Comparison of ENCODE assay signal across 27 mouse cellular contexts in genomic region chr8:79015061-79015460, GRCm38 (mm10).
"Had no signal": no experiment of that assay in that cellular context is flagged by ENCODE, and none has a peak within 500 bp of the region (broad histone marks: within the 10 kb centered on the region; RNA-seq: fewer than 3 reads in every experiment).

No protein-coding gene starts in this region.

- H3K36me3 ChIP-seq: heart, embryonic 10.5 days; heart, embryonic 12.5 days; hindbrain, embryonic 10.5 days; hindbrain, embryonic 12.5 days; intestine, embryonic 15.5 days; limb, embryonic 10.5 days; limb, embryonic 12.5 days; liver, embryonic 13.5 days; liver, embryonic 15.5 days had no signal

- H3K4me3 ChIP-seq: gastrocnemius, adult 2 months; heart, embryonic 10.5 days; heart, embryonic 12.5 days; hindbrain, embryonic 10.5 days; hindbrain, embryonic 12.5 days; intestine, embryonic 15.5 days; layer of hippocampus, adult 2 months; left cerebral cortex, adult 2 months; limb, embryonic 10.5 days; limb, embryonic 12.5 days; liver, embryonic 13.5 days; liver, embryonic 15.5 days had no signal

- H3K4me1 ChIP-seq: heart, embryonic 10.5 days; heart, embryonic 12.5 days; hindbrain, embryonic 10.5 days; hindbrain, embryonic 12.5 days; intestine, embryonic 15.5 days; limb, embryonic 12.5 days; liver, embryonic 13.5 days; liver, embryonic 15.5 days had no signal

- H3K9ac ChIP-seq: heart, embryonic 12.5 days; hindbrain, embryonic 12.5 days; hindbrain, embryonic 14.5 days; intestine, embryonic 15.5 days; limb, embryonic 12.5 days; liver, embryonic 13.5 days; liver, embryonic 15.5 days had no signal

- H3K27ac ChIP-seq: gastrocnemius, adult 2 months; heart, embryonic 10.5 days; hindbrain, embryonic 10.5 days; hindbrain, embryonic 12.5 days; hindbrain, embryonic 14.5 days; intestine, embryonic 15.5 days; layer of hippocampus, adult 2 months; left cerebral cortex, adult 2 months; limb, embryonic 10.5 days; limb, embryonic 12.5 days; liver, embryonic 13.5 days; liver, embryonic 15.5 days had no signal

- H3K27me3 ChIP-seq: heart, embryonic 12.5 days; hindbrain, embryonic 12.5 days; intestine, embryonic 15.5 days; limb, embryonic 12.5 days; liver, embryonic 13.5 days; liver, embryonic 15.5 days had no signal

- H3K9me3 ChIP-seq: heart, embryonic 10.5 days; heart, embryonic 12.5 days; hindbrain, embryonic 10.5 days; hindbrain, embryonic 12.5 days; intestine, embryonic 15.5 days; limb, embryonic 10.5 days; limb, embryonic 12.5 days; liver, embryonic 13.5 days; liver, embryonic 15.5 days had no signal

- ATAC-seq: hindbrain, embryonic 16.5 days; inflammation-experienced regulatory T-cells, adult 6 months; intestine, embryonic 15.5 days; intestine, postnatal 0 days had no signal

- H3K4me2 ChIP-seq: heart, embryonic 12.5 days; hindbrain, embryonic 12.5 days; hindbrain, embryonic 14.5 days; intestine, embryonic 15.5 days; limb, embryonic 12.5 days; liver, embryonic 11.5 days; liver, embryonic 13.5 days; liver, embryonic 15.5 days had no signal

- DNase-seq: gastrocnemius, adult 2 months; gastrocnemius, postnatal 10 days; gastrocnemius, postnatal 25 days; heart, adult 18-20 months; heart, postnatal 10 days; heart, postnatal 4 days; kidney, adult 18-20 months; kidney, adult 8-10 months; kidney, postnatal 14 days; kidney, postnatal 4 days; liver; liver, embryonic 13.5 days had no signal
